Mouse (Mus musculus) layer of hippocampus, postnatal 10 days (tissue): ENCODE results near the gene Dgkd. TPM values are rescaled to one million over a fixed set of nuclear protein-coding genes. Genes with fewer than 3 reads are reported as not detected.

Source experiments
- DNase-seq, 2 experiments: peaks; one replicate each; pipeline ENCODE4 v3.0.0; 2021; ENCODE audit warnings: low spot score in 2 of 2
- total RNA-seq, 2 experiments: library from RNA; stranded (reverse); gene quantifications; 2 replicates each; pipeline ENCODE4 v1.2.3; 2021

Gene Dgkd
- total RNA-seq, 2 experiments from 2014 or later: 119 to 134 TPM

DNA sequence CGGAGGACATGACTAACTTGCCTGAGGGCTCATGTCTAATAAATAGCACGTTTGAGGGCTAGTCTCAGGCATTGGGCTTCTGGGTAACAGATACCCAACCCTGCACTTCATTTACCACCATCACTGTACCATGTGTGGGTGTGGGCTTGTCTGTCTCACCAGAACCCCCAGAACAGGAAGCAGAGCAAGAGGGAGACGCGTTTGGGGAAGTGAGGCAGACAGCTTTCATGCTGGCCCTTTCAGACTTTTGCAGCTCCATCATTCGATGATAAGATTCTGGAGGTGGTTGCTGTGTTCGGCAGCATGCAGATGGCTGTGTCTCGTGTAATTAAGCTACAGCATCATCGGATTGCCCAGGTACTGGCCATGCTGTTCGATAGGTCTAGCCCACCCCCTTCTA, 82.0 kb downstream of the Dgkd start:
- no peak for DNase-seq

DNA sequence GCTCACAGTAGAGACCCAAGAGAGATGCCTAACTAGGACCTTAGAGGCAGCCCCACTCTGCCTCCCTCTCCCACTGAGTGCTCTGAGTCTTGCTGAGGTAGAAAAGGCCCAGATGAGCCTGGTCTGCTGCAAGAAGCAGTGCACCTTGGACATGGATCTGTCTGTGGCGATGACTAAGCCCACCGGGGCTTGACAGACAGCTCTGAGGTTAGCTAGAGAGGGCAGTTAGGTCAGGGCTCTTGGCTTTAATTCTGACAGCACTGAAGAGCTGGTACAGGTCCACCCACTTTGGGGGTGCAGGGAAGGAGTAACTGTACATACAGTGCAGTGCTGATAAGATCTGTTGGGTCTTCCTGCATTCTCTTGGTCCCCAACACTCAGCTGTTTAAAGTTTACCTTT, 82.5 kb downstream of the Dgkd start:
- no peak for DNase-seq

- no peak for DNase-seq
Observed at GRCm38 (mm10) chr1:87936075-87936474, 83.0 kb downstream of the Dgkd start.

- no peak for DNase-seq
Observed at GRCm38 (mm10) chr1:87936516-87936915, 83.4 kb downstream of the Dgkd start.

GRCm38 (mm10) chr1:87941765-87942164, 88.7 kb downstream of the Dgkd start:
- no peak for DNase-seq

GRCm38 (mm10) chr1:87947681-87948091, 94.6 kb downstream of the Dgkd start:
- no peak for DNase-seq

GRCm38 (mm10) chr1:87951641-87952040, 98.6 kb downstream of the Dgkd start:
- no peak for DNase-seq

DNA sequence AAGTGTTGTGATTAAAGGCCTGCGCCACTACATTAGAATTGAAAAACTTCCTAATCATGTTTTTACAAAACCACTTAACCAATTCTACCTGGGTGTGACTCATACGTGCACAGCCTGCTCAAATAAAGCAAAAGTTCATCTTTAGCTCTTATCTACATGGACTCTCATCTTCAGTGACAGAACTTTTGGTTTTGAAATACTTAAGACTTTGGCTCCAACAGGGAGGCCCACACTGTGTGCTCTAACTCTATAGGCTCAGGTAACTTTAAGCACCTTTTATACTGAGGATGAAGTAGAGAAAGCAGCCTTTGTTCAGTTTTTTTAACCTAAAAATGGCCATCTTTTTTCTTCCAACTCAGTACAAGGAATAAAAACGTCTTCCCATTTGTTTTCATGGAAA, 100.0 kb downstream of the Dgkd start:
- no peak for DNase-seq

GRCm38 (mm10) chr1:87958931-87959330, 105.8 kb downstream of the Dgkd start:
- DNase-seq: no peak

DNA sequence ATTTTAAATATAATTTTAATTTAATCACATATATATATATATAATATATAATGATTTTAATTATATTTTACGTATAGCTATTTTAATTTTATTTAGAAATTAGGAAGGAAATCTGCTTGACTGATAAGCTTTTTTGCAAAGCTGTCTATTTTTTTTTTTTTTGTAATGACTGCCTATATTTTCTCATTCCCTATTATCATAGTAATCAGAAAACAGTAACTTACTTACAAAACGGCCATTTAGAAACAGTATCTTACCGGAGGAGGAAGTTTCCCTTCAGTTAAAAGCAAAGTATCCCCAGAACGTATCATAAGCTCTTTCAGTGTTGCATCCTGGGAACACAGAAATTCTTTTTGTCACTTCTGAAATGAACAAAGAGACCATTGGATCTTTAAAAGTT, 106.4 kb downstream of the Dgkd start:
- DNase-seq: no peak

GRCm38 (mm10) chr1:87959998-87960431, 106.9 kb downstream of the Dgkd start:
- DNase-seq: no peak

DNA sequence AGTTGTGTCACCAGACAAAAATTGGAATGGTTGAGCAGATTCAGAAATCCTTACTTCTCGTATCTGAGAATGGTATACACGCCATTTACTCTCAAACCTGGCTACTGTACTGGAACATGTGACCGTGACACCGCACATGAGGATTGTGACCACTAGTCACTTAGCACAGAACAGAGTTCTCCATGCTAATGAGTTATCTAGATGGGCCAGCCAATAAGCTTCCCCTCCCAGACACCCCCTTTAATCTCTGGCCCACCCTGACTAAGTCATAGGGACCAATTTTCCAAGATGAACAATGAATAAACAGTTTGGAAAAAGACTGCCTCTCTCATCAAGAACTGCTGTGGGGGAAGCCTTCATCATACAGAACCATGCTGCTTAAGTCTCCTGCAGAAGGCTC, 107.7 kb downstream of the Dgkd start:
- no peak for DNase-seq

- no peak for DNase-seq
Observed at GRCm38 (mm10) chr1:87961459-87962167, 108.5 kb downstream of the Dgkd start.

GRCm38 (mm10) chr1:87970381-87970780, 117.3 kb downstream of the Dgkd start:
- no peak for DNase-seq

GRCm38 (mm10) chr1:87982291-87982690, 129.2 kb downstream of the Dgkd start:
- DNase-seq: no peak

DNA sequence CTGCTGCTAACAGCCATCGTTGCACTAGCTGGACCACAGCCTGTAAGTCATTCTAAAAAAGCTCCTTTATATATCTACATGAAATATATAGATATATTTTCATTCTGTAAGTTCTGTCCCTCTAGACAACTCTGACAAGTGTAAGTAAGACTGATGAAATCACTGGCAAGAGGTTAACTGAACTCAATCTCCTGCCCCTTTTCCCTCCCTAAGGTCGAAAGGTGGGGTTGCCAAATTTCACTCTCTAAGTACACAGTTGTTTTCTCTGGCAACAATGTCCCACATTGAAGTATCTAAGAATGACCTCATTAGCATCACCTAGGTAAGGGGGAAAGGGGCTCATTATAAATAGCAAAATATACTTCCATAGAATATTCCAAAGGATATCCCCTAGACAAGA, 139.6 kb downstream of the Dgkd start:
- no peak for DNase-seq

Other genes with a start within 250 kb of the Dgkd start
- 10 to 100 TPM; 15.2 to 17.7 TPM for gene Inpp5d, start 233.0 kb upstream of the Dgkd start, total RNA-seq
- gene Atg16l1, start 97.4 kb upstream of the Dgkd start, total RNA-seq: 10 to 100 TPM; 59.9 to 64.5 TPM
- 1 to 10 TPM; 1.8 to 2.2 TPM for gene Sag, start 49.6 kb upstream of the Dgkd start, total RNA-seq
- 10 to 100 TPM; 23.0 to 24.6 TPM for gene Usp40, start 155.3 kb downstream of the Dgkd start, total RNA-seq
- gene Ugt1a10, start 202.1 kb downstream of the Dgkd start, total RNA-seq: not detected
- gene Ugt1a9, start 217.5 kb downstream of the Dgkd start, total RNA-seq: not detected
- gene Ugt1a8, start 234.5 kb downstream of the Dgkd start, total RNA-seq: not detected
- 1 to 10 TPM; 1.3 TPM for gene Ugt1a7c, start 241.8 kb downstream of the Dgkd start, total RNA-seq
- gene Ugt1a6b, start 250.0 kb downstream of the Dgkd start, total RNA-seq: under 1 TPM in 1 of 2 experiments, not detected in 1; 0.42 TPM